Mouse (Mus musculus) layer of hippocampus, adult 9-11 months (tissue): ENCODE measurements around the gene 3110082I17Rik.

Source experiments
- DNase-seq: peaks from one replicate; pipeline ENCODE4 v3.0.0; 2022

Gene 3110082I17Rik

GRCm38 (mm10) chr5:139321331-139321730 is 139.0 kb downstream of the 3110082I17Rik start:
- no peak for DNase-seq

- DNase-seq: no peak
Observed at GRCm38 (mm10) chr5:139320424-139320823, 139.9 kb downstream of the 3110082I17Rik start.

DNA sequence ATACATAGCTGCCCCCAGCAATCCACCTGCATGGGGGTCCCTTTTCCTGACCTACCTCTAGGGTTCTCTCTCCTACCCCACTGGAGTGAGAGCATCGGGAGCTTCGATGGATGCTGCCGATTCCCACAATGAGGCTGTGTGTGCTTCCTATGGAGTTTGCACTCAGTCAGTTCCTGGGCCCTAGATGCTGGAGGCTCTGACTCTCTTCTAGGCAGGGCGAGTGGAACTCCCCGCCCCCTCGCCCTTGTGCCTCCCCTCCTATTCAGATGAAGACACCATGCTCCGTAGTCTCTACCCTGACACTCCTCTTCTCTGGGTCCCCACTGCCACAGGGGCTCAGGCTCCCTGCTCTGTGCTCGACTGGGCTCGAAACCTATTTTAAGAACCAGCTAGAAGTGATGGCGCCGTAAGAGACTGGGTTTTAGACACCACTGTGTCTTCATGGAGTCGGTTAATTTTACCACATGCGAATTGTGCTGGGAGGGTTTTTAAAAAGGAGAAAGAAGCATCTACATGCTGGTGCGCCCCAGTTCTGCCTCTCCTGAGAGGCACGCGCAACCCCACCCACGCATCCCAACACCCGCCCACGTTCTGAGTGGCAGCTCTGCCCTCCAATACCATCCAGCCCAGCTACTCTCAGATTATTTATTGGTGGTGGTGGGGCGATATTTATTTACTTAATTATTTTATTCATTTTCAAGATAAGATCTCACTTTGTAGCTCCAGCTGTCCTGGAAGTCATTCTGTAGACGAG is 142.4 kb downstream of the 3110082I17Rik start:
- DNase-seq: no peak

DNA sequence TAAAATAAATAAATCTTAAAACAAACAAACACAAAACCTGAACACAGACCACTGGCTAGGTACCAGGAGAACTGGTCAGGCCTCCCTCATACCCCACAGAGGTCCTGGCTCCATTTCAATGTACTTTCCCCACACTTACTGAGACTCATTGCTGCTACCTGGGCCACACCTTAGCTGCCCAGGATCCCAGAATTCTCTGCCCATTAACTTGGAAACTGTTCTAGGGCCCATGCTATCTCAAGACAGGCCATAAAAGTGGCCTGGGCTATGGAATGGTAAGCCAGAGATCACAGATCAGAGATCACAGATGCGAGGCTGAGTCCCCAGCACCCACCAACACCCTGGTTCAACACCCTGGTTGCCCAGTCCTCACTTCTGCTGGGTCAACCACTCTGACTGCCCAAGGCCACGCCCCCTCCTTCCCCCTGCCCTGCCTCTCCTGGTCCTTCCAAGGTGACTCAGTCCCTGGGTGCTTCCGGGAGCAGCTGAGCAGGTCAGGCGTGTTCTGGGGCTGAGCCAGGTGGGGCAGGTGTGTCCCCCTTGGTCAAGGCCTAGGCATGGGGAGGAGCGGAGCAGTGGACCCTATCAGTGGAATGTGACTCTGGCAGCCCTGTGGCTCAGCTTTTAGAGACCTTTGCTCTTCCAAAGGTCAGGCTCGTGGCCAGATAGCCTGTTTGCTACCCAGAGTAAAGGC is 143.2 kb downstream of the 3110082I17Rik start:
- DNase-seq: no peak

DNA sequence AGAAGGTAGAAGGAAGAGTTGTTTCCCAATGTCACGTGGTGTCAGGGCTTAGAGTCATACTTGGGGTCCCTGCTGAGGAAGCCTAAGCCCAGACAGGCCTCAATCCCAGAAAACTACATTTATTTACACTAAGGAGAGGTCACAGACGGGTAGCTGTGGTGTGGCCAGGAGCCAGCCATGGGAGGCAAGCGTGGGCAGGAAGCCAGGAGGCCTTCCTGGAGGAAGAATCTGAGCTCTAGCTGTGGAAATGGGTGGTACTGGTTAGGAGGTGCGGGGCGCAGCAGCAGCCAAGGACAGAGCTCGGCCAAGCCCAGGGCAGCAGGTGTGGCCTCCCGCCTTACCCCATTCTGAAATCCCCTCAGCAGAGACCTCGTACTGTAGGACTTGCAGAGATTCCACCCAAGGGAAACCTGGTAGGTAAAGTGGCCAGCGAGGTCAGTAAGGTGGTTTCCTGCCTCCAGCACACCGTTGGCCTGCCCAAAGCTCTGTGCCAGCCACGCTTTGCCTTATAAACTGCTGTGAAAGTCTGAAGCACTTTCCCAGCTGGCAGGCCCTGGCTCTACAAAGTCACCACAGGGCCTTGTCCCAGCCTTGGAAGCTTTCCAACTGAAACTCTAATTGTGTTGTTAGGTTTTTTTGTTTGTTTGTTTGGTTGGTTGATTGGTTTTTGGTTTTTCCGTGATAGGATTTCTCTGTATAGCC is 145.2 kb downstream of the 3110082I17Rik start:
- DNase-seq: no peak

GRCm38 (mm10) chr5:139313536-139313935 is 146.8 kb downstream of the 3110082I17Rik start:
- DNase-seq: no peak

GRCm38 (mm10) chr5:139311822-139312221 is 148.5 kb downstream of the 3110082I17Rik start:
- no peak for DNase-seq

DNA sequence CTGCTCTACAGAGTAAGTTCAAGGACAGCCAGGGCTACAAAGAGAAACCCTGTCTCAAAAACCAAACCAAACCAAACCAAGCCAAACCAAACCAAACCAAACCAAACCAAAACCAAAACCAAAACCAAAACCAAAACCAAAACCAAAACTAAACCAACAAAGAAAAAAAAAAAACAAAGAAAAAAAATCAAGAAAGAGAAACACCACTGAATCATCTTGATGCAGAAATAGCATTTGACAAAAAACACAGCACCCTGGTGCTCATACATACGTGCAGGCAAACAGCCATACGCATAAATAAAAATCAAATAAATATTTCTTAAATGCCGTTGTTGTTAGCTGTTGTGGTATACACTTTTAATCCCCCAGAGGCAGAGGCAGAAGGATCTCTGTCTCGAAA is 149.8 kb downstream of the 3110082I17Rik start:
- DNase-seq: no peak

- no peak for DNase-seq
Observed at GRCm38 (mm10) chr5:139309946-139310345, 150.4 kb downstream of the 3110082I17Rik start.
